ENCODE assay signal across 10 mouse cellular contexts in the genomic region with DNA sequence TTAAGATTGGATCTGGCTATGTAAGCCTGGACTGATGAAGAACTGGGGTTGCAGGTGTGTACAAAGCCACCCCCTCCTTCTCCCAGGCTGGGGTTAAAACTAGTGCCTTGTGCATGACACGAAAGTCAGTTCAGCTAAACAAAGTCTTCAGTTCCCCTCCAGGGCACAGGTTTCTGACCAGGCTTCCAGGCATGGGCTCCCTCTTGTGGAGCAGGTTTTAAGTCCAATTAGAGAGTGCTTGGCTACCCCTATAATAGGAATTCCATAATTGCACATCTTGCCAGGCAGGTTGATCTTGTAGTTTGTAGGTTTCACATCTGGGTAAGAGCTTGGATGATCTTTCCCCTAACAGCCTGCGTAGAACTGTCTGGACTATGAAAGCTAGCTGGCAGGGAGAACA.
DNase-seq lines count a peak whose midpoint lies in the region; TF ChIP-seq lines count a peak whose summit lies in the region.
"Had no signal": no experiment of that assay in that cellular context is flagged by ENCODE, and none has a peak within 500 bp of the region (broad histone marks: within the 10 kb centered on the region; RNA-seq: fewer than 3 reads in every experiment).

No protein-coding gene starts in this region.

- peak; percentile 8 for DNase-seq in kidney, adult 2 months
- DNase-seq in kidney, postnatal 10 days: no peak
- peak; percentile 29 for DNase-seq in R1 (ENCODE audit: low read depth, low spot score)
- DNase-seq in embryonic facial prominence, embryonic 10.5 days (ENCODE audit: low spot score): peak; percentile 56
- peak; percentile 22 for DNase-seq in lung, postnatal 14 days
- no peak for DNase-seq in right cerebral cortex, postnatal 10 days (ENCODE audit: low spot score in 2 of 2)
- DNase-seq in right cerebral cortex, postnatal 25 days: no peak
- DNase-seq: adrenal gland, adult 8-10 months had no signal

- 0 out of 2 replicates have a peak, but pooled peaks have one; percentile 13 for TF ChIP-seq CTCF in kidney, adult 2 months (conservative IDR thresholded peaks at IDR 0.05; ENCODE audit: insufficient read depth, insufficient read length, low read depth, low read length)

- no peaks in the 10 kb centered on the region for H3K27me3 ChIP-seq in kidney, adult 2 months (replicated peaks; ENCODE audit: control insufficient read depth, insufficient read depth, low read length)
- no peaks in the 10 kb centered on the region for H3K27me3 ChIP-seq in embryonic facial prominence, embryonic 10.5 days (replicated peaks; ENCODE audit: low read depth, poor library complexity, severe bottlenecking)

- no peak for TF ChIP-seq POLR2A in kidney, adult 2 months (IDR thresholded peaks at IDR 0.05; ENCODE audit: low read depth, low read length)

- H3K27ac ChIP-seq in kidney, adult 2 months (ENCODE audit: insufficient read depth, low read depth, low read length): no peak overlapping the region
- H3K27ac ChIP-seq in embryonic facial prominence, embryonic 10.5 days (replicated peaks): peak overlapping the region; percentile 79
- H3K27ac ChIP-seq: heart, embryonic 13.5 days; macrophage had no signal

- H3K36me3 ChIP-seq in kidney, adult 2 months (ENCODE audit: control insufficient read depth, insufficient read depth, low read length): no peaks in the 10 kb centered on the region
- H3K36me3 ChIP-seq in embryonic facial prominence, embryonic 10.5 days (replicated peaks): no peaks in the 10 kb centered on the region
- H3K36me3 ChIP-seq: heart, embryonic 13.5 days had no signal

- H3K9me3 ChIP-seq in embryonic facial prominence, embryonic 10.5 days: no peaks in the 10 kb centered on the region
- H3K9me3 ChIP-seq: heart, embryonic 13.5 days had no signal

- WGBS in kidney, adult 2 months: 61% methylated on average over 2 of the region's 2 CpGs
- 55% methylated on average over 2 of the region's 2 CpGs for WGBS in embryonic facial prominence, embryonic 10.5 days

- H3K4me3 ChIP-seq in kidney, adult 2 months (ENCODE audit: insufficient read depth, low read depth, low read length): no peak overlapping the region
- H3K4me3 ChIP-seq in embryonic facial prominence, embryonic 10.5 days: no peak overlapping the region
- H3K4me3 ChIP-seq: heart, embryonic 13.5 days had no signal

- H3K4me1 ChIP-seq in kidney, adult 2 months (ENCODE audit: control insufficient read depth, insufficient read depth, low read length): no peaks in the 10 kb centered on the region
- peaks cover 35% of the 10 kb centered on the region for H3K4me1 ChIP-seq in embryonic facial prominence, embryonic 10.5 days

Comparison
In these comparisons a context has a peak if more than half of its experiments do, and no peak if none do; other contexts are left out.
1. DNase-seq: peak in kidney, adult 2 months (single experiment), R1 (single experiment), embryonic facial prominence, embryonic 10.5 days (single experiment) and lung, postnatal 14 days (single experiment); none in kidney, postnatal 10 days (single experiment), right cerebral cortex, postnatal 10 days (0 of 2) and right cerebral cortex, postnatal 25 days (single experiment).